Mouse (Mus musculus): ENCODE measurements around the gene Adssl1.

DNA sequence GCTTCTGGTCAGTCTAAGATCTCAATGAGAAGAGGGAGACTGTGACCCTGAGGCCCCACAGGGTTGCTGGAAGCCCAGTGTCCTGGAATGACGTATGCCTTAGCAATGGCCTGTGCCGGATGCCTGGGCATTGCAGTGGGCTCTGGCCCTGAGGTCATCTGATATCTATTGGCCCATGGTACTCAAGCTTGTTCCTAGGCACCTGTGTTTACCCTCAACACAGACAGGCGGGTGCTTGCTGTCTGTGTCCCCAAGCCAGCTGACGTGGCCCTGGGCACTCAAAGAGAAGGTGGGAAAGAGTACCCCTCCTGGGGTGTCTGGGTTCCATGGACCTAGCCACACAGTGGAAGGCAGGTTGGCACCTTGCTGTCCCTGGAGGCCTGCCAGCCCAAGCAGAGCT, 5.9 kb downstream of the Adssl1 start:
- TF ChIP-seq CTCF (IDR thresholded peaks at IDR 0.05): no peak
- TF ChIP-seq EP300 (IDR thresholded peaks at IDR 0.05): no peak
